Mouse (Mus musculus) stomach, embryonic 14.5 days (tissue): ENCODE results near the gene Lta. TPM values are rescaled to one million over a fixed set of nuclear protein-coding genes. Genes with fewer than 3 reads are reported as not detected.

Experiments used
- ATAC-seq: fragments of 200-750 bp; cut with Nextera tagmentation; 2 replicates; pipeline ENCODE4 v1.8.0; 2017; ENCODE audit warnings: low read depth, moderate TSS enrichment; ENCODE audit not compliant: insufficient number of reproducible peaks, insufficient read depth, low FRiP score
- H3K27ac ChIP-seq: fragments of 300-500 bp; sonication (generic); 2 replicates; pipeline ENCODE4 v1.5.1; 2014; ENCODE audit warnings: mild to moderate bottlenecking, low read length, moderate library complexity, mixed read lengths
- H3K27me3 ChIP-seq: fragments of 300-500 bp; sonication (generic); 2 replicates; pipeline ENCODE4 v1.6.1; 2014; ENCODE audit warnings: low read length, control low read depth, mixed read lengths; ENCODE audit not compliant: control insufficient read depth, insufficient read depth
- H3K36me3 ChIP-seq: fragments of 300-500 bp; sonication (generic); 2 replicates; pipeline ENCODE4 v1.6.1; 2014; ENCODE audit warnings: mild to moderate bottlenecking, control low read depth, low read length, moderate library complexity, mixed read lengths; ENCODE audit not compliant: control insufficient read depth, insufficient read depth
- H3K4me1 ChIP-seq: fragments of 300-500 bp; sonication (generic); 2 replicates; pipeline ENCODE4 v1.6.1; 2014; ENCODE audit warnings: low read length, control low read depth, mixed read lengths; ENCODE audit not compliant: control insufficient read depth, insufficient read depth
- H3K4me2 ChIP-seq: fragments of 300-500 bp; sonication (generic); replicated peaks from 2 replicates; pipeline ENCODE4 v1.6.1; 2014; ENCODE audit warnings: low read depth, low read length, control low read depth
- H3K4me3 ChIP-seq: fragments of 300-500 bp; sonication (generic); 2 replicates; pipeline ENCODE4 v1.5.1; 2014; ENCODE audit warnings: low read depth, low read length, control low read depth
- H3K9ac ChIP-seq: fragments of 300-500 bp; sonication (generic); replicated peaks from 2 replicates; pipeline ENCODE4 v1.6.1; 2014; ENCODE audit warnings: low read depth, mild to moderate bottlenecking, control low read depth, low read length, moderate library complexity, mixed read lengths
- H3K9me3 ChIP-seq: fragments of 300-500 bp; sonication (generic); 2 replicates; pipeline ENCODE4 v1.6.1; 2016; ENCODE audit warnings: low read depth, low read length, control low read depth; ENCODE audit not compliant: control insufficient read depth
- WGBS: fragments of 180-500 bp; shearing (Covaris S2); extraction: QIAGEN DNeasy Blood & Tissue Kit; methylation state at CpG from one replicate; pipeline ENCODE4 v1.1.7; 2014; 5-methylcytosine and 5-hydroxymethylcytosine counted together
- polyA plus RNA-seq: library from polyadenylated mRNA; unstranded; fragments of >200 nt; fragmentation: Nextera tagmentation; extraction: Ambion mirVana; gene quantifications from 2 replicates; pipeline ENCODE4 v1.2.1, GENCODE M21; 2014

Lta gene
- polyA plus RNA-seq, 1 experiment from 2014 or later = 0.59 TPM

DNA sequence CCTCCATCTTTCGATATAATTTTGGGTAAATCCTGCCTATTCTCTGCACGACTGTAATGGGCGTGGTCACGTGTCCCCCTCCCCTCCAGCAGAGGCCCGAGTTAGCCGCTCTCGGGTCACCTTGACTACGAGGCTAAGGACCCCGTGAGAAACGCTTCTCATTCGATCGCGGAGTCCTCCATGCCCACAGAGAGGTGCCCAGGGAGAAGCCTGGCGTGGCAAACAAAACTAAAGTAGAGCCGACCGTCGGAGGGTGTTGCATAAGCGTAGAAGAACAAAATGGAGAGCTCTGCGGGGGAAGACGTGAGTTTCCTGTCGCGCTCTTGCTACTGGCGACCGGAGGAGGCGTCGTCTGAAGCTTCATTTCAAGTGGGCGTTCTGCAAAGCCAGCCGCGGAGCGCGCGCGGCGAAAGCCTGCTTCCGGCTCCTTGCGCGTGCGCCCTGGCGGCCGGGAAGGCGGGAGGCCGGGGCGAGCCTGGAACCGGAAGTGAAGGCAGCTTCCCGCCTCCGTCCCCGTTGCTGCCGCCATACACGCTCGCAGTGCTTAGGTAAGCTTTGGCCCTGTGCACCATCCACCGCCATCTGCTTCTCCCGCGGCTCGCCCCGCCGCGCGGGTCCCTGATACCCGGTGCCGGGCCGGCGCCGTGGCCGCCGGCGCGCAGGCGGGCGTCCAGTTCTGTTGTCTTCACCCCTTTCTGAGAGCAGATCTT, 36.3 kb upstream of the Lta start, which contains the start of gene Ddx39b:
Gene Ddx39b, plus strand, starts transcription at position 442 of the 710 bp plus-strand sequence.
- ATAC-seq = peak; percentile 90
- peak within 1 kb of the TSS; percentile 92 for H3K4me3 ChIP-seq

DNA sequence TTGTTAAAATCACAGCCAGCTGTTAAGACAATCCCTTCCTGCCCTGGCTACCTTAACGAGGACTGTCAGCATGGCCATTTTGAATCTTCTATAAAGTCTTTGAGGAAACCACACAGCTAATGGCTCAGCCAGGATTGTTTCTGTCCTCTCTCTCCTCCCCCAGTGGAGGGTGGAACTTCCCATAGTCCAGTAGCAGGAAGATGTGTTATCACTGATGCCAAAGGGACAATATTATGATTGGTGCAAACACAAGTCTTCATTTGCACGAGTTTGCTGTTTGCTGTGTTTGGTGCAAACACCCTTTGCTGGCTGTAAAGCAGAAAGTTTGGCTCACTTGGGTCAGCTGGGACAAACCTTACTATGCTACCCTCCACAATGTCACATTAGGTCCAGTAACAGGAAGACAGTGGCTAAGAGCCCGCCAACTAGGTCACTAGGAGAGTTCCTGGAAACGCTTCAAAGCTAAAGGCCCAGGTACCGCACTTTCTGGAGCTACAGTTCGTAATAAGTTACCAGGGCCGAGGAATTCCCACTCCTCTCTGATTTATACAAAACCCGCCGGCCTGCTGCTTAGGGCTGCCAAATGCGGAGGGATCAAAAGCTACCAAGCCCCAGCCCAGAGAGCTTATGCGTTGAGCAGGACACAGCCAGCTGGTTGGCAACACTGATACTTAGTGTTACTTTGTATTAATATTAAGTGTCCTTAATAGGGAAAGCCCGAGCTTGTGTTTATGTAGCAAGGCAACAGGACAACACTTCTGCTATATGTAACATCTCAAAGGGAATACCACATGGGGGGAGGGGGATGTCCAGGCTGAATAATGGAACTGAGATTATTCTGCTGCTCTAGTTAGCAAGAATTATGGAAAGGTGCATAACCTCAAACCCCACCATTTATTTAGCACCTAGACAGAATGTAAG, 35.5 kb upstream of the Lta start:
- ATAC-seq = 0 out of 2 replicates have a peak, but pooled peaks have one; percentile 1
- Histone ChIP-seq H3K4me2 (peak overlapping the region; percentile 47), H3K4me3 (peak overlapping the region; percentile 92), H3K9me3 (no peaks in the 10 kb centered on the region), H3K4me1 (peaks cover 27% of the 10 kb centered on the region), H3K27me3 (no peaks in the 10 kb centered on the region), H3K9ac (peak overlapping the region; percentile 37), H3K27ac (peak overlapping the region; percentile 98), H3K36me3 (peaks cover 26% of the 10 kb centered on the region)
- 25% methylated on average over 12 of the region's 12 CpGs for WGBS

More for the DNA sequence above, 36.3 kb upstream of the Lta start, which contains the start of gene Ddx39b:
- Histone ChIP-seq H3K36me3 (peaks cover 34% of the 10 kb centered on the region), H3K27me3 (no peaks in the 10 kb centered on the region), H3K4me2 (peak within 1 kb of the TSS; percentile 93), H3K9me3 (no peaks in the 10 kb centered on the region), H3K9ac (peak within 1 kb of the TSS; percentile 95), H3K27ac (peak within 1 kb of the TSS; percentile 98), H3K4me1 (peaks cover 27% of the 10 kb centered on the region)
- WGBS = under 1% methylated on average over 69 of the region's 69 CpGs

DNA sequence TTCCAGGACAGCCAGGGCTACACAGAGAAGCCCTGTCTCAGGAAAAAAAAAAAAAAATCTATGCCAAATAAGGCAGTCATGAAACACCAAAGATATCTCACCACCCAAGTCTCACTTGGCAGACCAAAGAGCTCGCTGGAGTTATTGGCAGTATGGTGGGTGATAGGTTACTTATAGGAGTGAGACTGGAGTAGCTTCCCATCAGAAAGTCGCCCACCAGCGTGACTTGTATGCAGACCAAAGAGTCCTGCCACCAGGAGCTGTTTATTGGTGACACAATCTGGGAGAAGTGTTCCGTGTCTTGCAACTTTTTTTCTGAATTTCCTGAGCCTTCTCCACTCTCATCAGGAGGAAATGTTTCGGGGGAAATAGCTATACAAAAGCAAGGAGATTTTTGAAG, 34.5 kb upstream of the Lta start:
- Histone ChIP-seq H3K4me1 (peaks cover 23% of the 10 kb centered on the region), H3K9me3 (no peaks in the 10 kb centered on the region), H3K9ac (no peak overlapping the region), H3K4me3 (no peak overlapping the region), H3K27ac (peak overlapping the region; percentile 98; the same call in 1 of the 2 replicates), H3K36me3 (peaks cover 17% of the 10 kb centered on the region), H3K27me3 (no peaks in the 10 kb centered on the region), H3K4me2 (no peak overlapping the region)
- 78% methylated on average over 5 of the region's 5 CpGs for WGBS
- ATAC-seq = no peak

DNA sequence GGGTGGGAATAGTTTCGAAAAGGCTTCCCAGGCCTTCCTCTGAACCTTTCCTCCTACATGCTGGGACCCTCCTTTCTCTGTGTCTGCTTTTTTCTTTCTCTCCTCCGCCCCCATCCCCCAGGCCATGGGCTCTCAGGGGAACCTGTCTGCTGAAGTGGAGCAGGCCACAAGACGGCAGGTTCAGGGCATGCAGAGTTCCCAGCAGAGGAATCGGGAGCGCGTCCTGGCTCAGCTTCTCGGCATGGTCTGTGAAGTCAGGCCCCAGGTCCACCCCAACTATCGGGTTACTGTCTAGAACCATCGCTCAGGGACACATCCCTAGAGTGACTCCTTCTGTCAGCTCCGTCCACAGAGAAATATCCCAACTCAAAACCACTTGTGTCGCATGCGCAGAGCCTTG, 32.4 kb upstream of the Lta start:
- no peak for ATAC-seq
- Histone ChIP-seq H3K9me3 (no peaks in the 10 kb centered on the region), H3K4me1 (peaks cover 28% of the 10 kb centered on the region), H3K27ac (no peak overlapping the region), H3K36me3 (no peaks in the 10 kb centered on the region), H3K9ac (no peak overlapping the region), H3K4me2 (no peak overlapping the region), H3K4me3 (no peak overlapping the region), H3K27me3 (no peaks in the 10 kb centered on the region)
- 89% methylated on average over 12 of the region's 12 CpGs for WGBS

DNA sequence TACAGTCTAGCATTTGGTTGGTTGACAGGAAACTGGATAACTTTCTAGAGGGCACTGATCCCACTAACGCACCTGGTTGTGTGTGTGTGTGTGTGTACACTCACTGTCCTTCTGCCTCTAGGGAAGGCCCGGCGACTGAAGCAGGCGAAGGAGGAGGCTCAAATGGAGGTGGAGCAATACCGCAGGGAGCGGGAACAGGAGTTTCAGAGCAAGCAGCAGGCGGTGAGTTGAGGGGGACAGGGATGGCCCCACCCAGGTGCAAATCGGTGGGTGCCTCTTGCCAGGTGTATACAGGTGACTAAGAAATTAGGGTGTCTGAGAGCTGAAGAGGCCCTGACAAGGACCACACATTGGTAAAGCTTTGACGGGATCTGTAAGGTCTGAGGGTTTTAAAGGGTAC, 31.8 kb upstream of the Lta start:
- no peaks in the 10 kb centered on the region for H3K27me3 ChIP-seq
- H3K4me2 ChIP-seq = no peak overlapping the region
- WGBS = 78% methylated on average over 9 of the region's 9 CpGs
- no peaks in the 10 kb centered on the region for H3K9me3 ChIP-seq
- H3K4me3 ChIP-seq = no peak overlapping the region
- H3K4me1 ChIP-seq = peaks cover 33% of the 10 kb centered on the region
- H3K9ac ChIP-seq = no peak overlapping the region
- no peak for ATAC-seq
- H3K36me3 ChIP-seq = no peaks in the 10 kb centered on the region
- H3K27ac ChIP-seq = no peak overlapping the region

DNA sequence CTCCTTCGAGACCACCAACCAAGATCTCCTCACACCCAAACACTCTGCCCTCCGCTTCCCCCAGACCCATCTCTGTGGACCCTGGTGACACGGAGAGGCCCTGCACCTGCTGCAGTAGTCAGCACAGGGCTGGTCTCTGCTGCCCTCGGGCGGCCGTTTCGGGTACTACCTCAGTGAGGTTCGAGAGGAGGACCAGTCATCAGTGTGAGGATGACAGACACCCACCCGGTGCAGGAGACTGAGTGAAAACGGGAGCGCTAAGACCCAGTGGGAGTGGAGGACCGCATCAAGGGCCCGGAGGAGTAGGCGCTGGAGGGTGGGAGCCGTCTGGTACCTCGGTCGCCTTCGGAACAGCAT, 31.2 kb upstream of the Lta start:
- under 1% methylated on average over 18 of the region's 18 CpGs for WGBS
- peak overlapping the region; percentile 51 for H3K4me3 ChIP-seq
- H3K4me1 ChIP-seq = peaks cover 33% of the 10 kb centered on the region
- peak overlapping the region; percentile 81; the same call in 1 of the 2 replicates for H3K9ac ChIP-seq
- H3K4me2 ChIP-seq = peak overlapping the region; percentile 74
- H3K36me3 ChIP-seq = 0 out of 2 replicates have a peak, but pooled peaks cover 1% of the 10 kb centered on the region
- no peaks in the 10 kb centered on the region for H3K27me3 ChIP-seq
- H3K27ac ChIP-seq = peak overlapping the region; percentile 98
- no peaks in the 10 kb centered on the region for H3K9me3 ChIP-seq
- peak; percentile 67 for ATAC-seq

DNA sequence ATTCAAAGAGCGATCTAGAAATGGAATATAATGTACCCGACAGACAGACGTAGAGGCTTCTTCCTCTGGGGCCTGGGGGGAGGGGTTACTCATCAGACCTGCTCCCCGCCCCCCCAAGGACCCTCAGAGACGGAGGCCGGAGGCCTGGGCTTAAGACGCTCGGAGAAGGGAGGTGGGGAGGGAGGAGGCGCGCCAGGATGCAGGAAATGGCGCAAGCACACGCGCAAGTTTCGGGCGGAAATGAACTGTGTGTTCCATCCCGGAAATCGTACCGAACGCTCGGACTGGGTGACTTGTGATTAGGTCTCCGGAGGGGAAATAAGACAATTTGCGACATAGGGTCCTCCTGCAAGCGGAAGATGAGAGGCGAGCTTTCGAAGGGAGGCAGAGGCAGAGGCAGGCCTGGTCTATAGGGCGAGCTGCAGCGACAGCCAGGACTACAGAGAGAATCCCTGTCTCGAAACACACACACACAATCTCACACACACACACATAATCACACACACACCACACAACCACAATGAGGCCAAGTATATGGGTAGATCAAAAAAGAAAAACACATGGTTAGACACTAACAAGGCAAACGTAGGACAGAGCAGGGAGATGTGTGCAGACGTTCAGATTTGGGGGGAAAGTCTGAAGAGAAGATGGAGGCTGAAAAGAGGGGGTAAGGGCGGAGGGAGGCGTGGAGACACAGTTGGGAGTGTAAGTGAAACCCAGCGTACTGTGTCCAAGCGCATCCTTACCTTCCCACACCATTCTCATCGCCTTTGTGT, 30.7 kb upstream of the Lta start, which contains the start of gene Nfkbil1:
Gene Nfkbil1, minus strand, starts transcription at position 179 of the 776 bp plus-strand sequence.
- peak within 1 kb of the TSS; percentile 74 for H3K4me2 ChIP-seq
- H3K4me3 ChIP-seq = peak within 1 kb of the TSS; percentile 51
- no peaks in the 10 kb centered on the region for H3K9me3 ChIP-seq
- ATAC-seq = peak; percentile 88
- H3K27ac ChIP-seq = peak within 1 kb of the TSS; percentile 98
- H3K4me1 ChIP-seq = peaks cover 35% of the 10 kb centered on the region
- peak within 1 kb of the TSS; percentile 81 for H3K9ac ChIP-seq
- WGBS = under 1% methylated on average over 35 of the region's 35 CpGs
- H3K27me3 ChIP-seq = no peaks in the 10 kb centered on the region
- peaks cover 7% of the 10 kb centered on the region; the same call in 1 of the 2 replicates for H3K36me3 ChIP-seq

DNA sequence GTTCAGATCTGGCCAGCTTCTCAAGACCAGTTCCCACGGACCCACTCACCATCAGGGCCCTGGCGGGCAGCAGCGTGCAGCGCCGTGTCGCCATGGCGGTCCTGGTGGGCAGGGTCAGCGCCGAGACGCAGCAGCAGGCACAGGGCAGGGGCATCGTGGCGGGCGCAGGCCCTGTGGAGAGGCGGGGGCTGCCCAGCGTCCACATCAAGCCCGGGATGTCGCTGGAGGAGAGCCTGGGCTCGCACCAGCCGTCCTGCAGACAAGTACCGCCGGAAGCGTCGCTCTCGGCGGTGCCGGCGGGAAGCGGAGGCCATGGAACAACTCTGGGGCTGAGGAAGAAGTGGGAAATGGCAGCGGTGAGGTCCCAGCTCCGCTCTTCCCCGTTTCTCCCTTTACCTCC, 29.8 kb upstream of the Lta start:
- 6% methylated on average over 31 of the region's 31 CpGs for WGBS

More for the DNA sequence above, 29.8 kb upstream of the Lta start:
- no peaks in the 10 kb centered on the region for H3K9me3 ChIP-seq
- H3K36me3 ChIP-seq = peaks cover 9% of the 10 kb centered on the region; the same call in 1 of the 2 replicates
- H3K27ac ChIP-seq = peak overlapping the region; percentile 98
- H3K27me3 ChIP-seq = no peaks in the 10 kb centered on the region
- ATAC-seq = no peak
- peak overlapping the region; percentile 74 for H3K4me2 ChIP-seq
- peaks cover 31% of the 10 kb centered on the region for H3K4me1 ChIP-seq
- H3K4me3 ChIP-seq = peak overlapping the region; percentile 51
- H3K9ac ChIP-seq = peak overlapping the region; percentile 81
